Mouse (Mus musculus): ENCODE data around the gene Arl11. TPM values are rescaled to one million over a fixed set of nuclear protein-coding genes. Genes with fewer than 3 reads are reported as not detected.

Arl11 gene
- polyA plus RNA-seq, 2 experiments: 0.81 to 1.2 TPM

GRCm38 (mm10) chr14:61346827-61347698, 37.5 kb downstream of the Arl11 start:
- 84% methylated on average over 10 of the region's 10 CpGs for WGBS
- no peak for TF ChIP-seq POLR2A (IDR thresholded peaks at IDR 0.05; ENCODE audit: borderline replicate concordance, extremely low read depth, insufficient read depth, insufficient read length)

GRCm38 (mm10) chr14:61349876-61350275, 40.3 kb downstream of the Arl11 start:
- no peak for TF ChIP-seq POLR2A (IDR thresholded peaks at IDR 0.05; ENCODE audit: borderline replicate concordance, extremely low read depth, insufficient read depth, insufficient read length)
- Histone ChIP-seq H3K4me3 (replicated peaks; ENCODE audit: low read length) (no peak overlapping the region), H3K9ac (ENCODE audit: low read depth, low read length, severe bottlenecking) (no peak overlapping the region), H3K4me1 (ENCODE audit: control insufficient read depth, insufficient read depth, low read length) (no peaks in the 10 kb centered on the region), H3K27ac (replicated peaks; ENCODE audit: low read depth, low read length) (no peak overlapping the region), H3K36me3 (ENCODE audit: control insufficient read depth, insufficient read depth, low read length) (0 out of 2 replicates have a peak, but pooled peaks cover 3% of the 10 kb centered on the region), H3K9me3 (ENCODE audit: control insufficient read depth, low read length) (no peaks in the 10 kb centered on the region), H3K4me2 (replicated peaks; ENCODE audit: low read depth, low read length, severe bottlenecking) (no peak overlapping the region), H3K27me3 (ENCODE audit: control insufficient read depth, insufficient read depth, low read length) (no peaks in the 10 kb centered on the region)
- WGBS: 90% methylated on average over 4 of the region's 4 CpGs
- DNase-seq (ENCODE audit: low spot score) (no peak), ATAC-seq (ENCODE audit: low FRiP score, low read depth) (no peak)

More at GRCm38 (mm10) chr14:61346827-61347698, 37.5 kb downstream of the Arl11 start:
- H3K9ac ChIP-seq (ENCODE audit: low read depth, low read length, severe bottlenecking): no peak overlapping the region
- H3K27ac ChIP-seq (replicated peaks; ENCODE audit: low read depth, low read length): no peak overlapping the region
- no peaks in the 10 kb centered on the region for H3K9me3 ChIP-seq (ENCODE audit: control insufficient read depth, low read length)
- H3K36me3 ChIP-seq (ENCODE audit: control insufficient read depth, insufficient read depth, low read length): 0 out of 2 replicates have a peak, but pooled peaks cover 3% of the 10 kb centered on the region
- H3K4me1 ChIP-seq (ENCODE audit: control insufficient read depth, insufficient read depth, low read length): no peaks in the 10 kb centered on the region
- no peak overlapping the region for H3K4me3 ChIP-seq (replicated peaks; ENCODE audit: low read length)
- ATAC-seq (ENCODE audit: low FRiP score, low read depth) (no peak), DNase-seq (ENCODE audit: low spot score) (no peak)
- no peaks in the 10 kb centered on the region for H3K27me3 ChIP-seq (ENCODE audit: control insufficient read depth, insufficient read depth, low read length)
- H3K4me2 ChIP-seq (replicated peaks; ENCODE audit: low read depth, low read length, severe bottlenecking): no peak overlapping the region

- no peak overlapping the region for H3K9ac ChIP-seq (ENCODE audit: low read depth, low read length, severe bottlenecking)
- DNase-seq (ENCODE audit: low spot score): no peak
- H3K9me3 ChIP-seq (ENCODE audit: control insufficient read depth, low read length): no peaks in the 10 kb centered on the region
- 54% methylated on average over 6 of the region's 6 CpGs for WGBS
- H3K27ac ChIP-seq (replicated peaks; ENCODE audit: low read depth, low read length): no peak overlapping the region
- H3K36me3 ChIP-seq (ENCODE audit: control insufficient read depth, insufficient read depth, low read length): 0 out of 2 replicates have a peak, but pooled peaks cover 3% of the 10 kb centered on the region
- no peak for ATAC-seq (ENCODE audit: low FRiP score, low read depth)
- no peaks in the 10 kb centered on the region for H3K4me1 ChIP-seq (ENCODE audit: control insufficient read depth, insufficient read depth, low read length)
- no peak overlapping the region for H3K4me3 ChIP-seq (replicated peaks; ENCODE audit: low read length)
- H3K4me2 ChIP-seq (replicated peaks; ENCODE audit: low read depth, low read length, severe bottlenecking): no peak overlapping the region
- no peaks in the 10 kb centered on the region for H3K27me3 ChIP-seq (ENCODE audit: control insufficient read depth, insufficient read depth, low read length)
- no peak for TF ChIP-seq POLR2A (IDR thresholded peaks at IDR 0.05; ENCODE audit: borderline replicate concordance, extremely low read depth, insufficient read depth, insufficient read length)
Observed at GRCm38 (mm10) chr14:61350808-61351207, 41.3 kb downstream of the Arl11 start.

- no peaks in the 10 kb centered on the region for H3K4me1 ChIP-seq (ENCODE audit: control insufficient read depth, insufficient read depth, low read length)
- no peak overlapping the region for H3K9ac ChIP-seq (ENCODE audit: low read depth, low read length, severe bottlenecking)
- no peaks in the 10 kb centered on the region for H3K27me3 ChIP-seq (ENCODE audit: control insufficient read depth, insufficient read depth, low read length)
- no peak for TF ChIP-seq POLR2A (IDR thresholded peaks at IDR 0.05; ENCODE audit: borderline replicate concordance, extremely low read depth, insufficient read depth, insufficient read length)
- H3K4me3 ChIP-seq (replicated peaks; ENCODE audit: low read length): no peak overlapping the region
- ATAC-seq (ENCODE audit: low FRiP score, low read depth) (no peak), DNase-seq (ENCODE audit: low spot score) (peak; percentile 29)
- no peaks in the 10 kb centered on the region; the same call in 1 of the 2 replicates for H3K36me3 ChIP-seq (ENCODE audit: control insufficient read depth, insufficient read depth, low read length)
- H3K27ac ChIP-seq (replicated peaks; ENCODE audit: low read depth, low read length): no peak overlapping the region
- whole genome bisulfite sequencing: 77% methylated on average over 10 of the region's 10 CpGs
- no peak overlapping the region for H3K4me2 ChIP-seq (replicated peaks; ENCODE audit: low read depth, low read length, severe bottlenecking)
- H3K9me3 ChIP-seq (ENCODE audit: control insufficient read depth, low read length): no peaks in the 10 kb centered on the region
Observed at GRCm38 (mm10) chr14:61354251-61355235, 45.0 kb downstream of the Arl11 start.
